Mouse (Mus musculus) heart, embryonic 10.5 days (tissue): ENCODE measurements around the gene Rere. TPM values are rescaled to one million over a fixed set of nuclear protein-coding genes. Genes with fewer than 3 reads are reported as not detected.
A peak's percentile ranks its signal among the peaks of the same experiment; 100 is the strongest.
"Not testable (repeated sequence)": the region's sequence is repeated elsewhere in the genome, so short reads cannot be mapped to it uniquely, and the experiment has no call there.

Experiments
- DNase-seq: peaks from one replicate; pipeline ENCODE4 v3.0.0-alpha.2; 2017; ENCODE audit warnings: low spot score
- H3K27ac ChIP-seq: fragments of 300-500 bp; sonication (generic); 2 replicates; pipeline ENCODE4 v1.5.1; 2016; ENCODE audit warnings: mild to moderate bottlenecking
- H3K27me3 ChIP-seq: fragments of 300-500 bp; sonication (generic); 2 replicates; pipeline ENCODE4 v1.6.1; 2016; ENCODE audit warnings: mild to moderate bottlenecking; ENCODE audit not compliant: poor library complexity, insufficient read depth, severe bottlenecking
- H3K36me3 ChIP-seq: fragments of 300-500 bp; sonication (generic); 2 replicates; pipeline ENCODE4 v1.6.1; 2016; ENCODE audit warnings: mild to moderate bottlenecking, moderate library complexity
- H3K4me1 ChIP-seq: fragments of 300-500 bp; sonication (generic); 2 replicates; pipeline ENCODE4 v1.6.1; 2016; ENCODE audit warnings: mild to moderate bottlenecking
- H3K4me3 ChIP-seq: fragments of 300-500 bp; sonication (generic); 2 replicates; pipeline ENCODE4 v1.5.1; 2016; ENCODE audit warnings: mild to moderate bottlenecking, moderate library complexity
- H3K9me3 ChIP-seq: fragments of 300-500 bp; sonication (generic); 2 replicates; pipeline ENCODE4 v1.6.1; 2016; ENCODE audit warnings: mild to moderate bottlenecking, moderate library complexity
- WGBS: fragments of 180-500 bp; shearing (Covaris S2); methylation state at CpG from one replicate; pipeline ENCODE4 v1.1.7; 2016; 5-methylcytosine and 5-hydroxymethylcytosine counted together
- polyA plus RNA-seq: library from polyadenylated mRNA; unstranded; fragments of >200 nt; fragmentation: Nextera tagmentation; extraction: Ambion mirVana; gene quantifications from 2 replicates; pipeline ENCODE4 v1.2.1, GENCODE M21; 2016

The Rere gene
- polyA plus RNA-seq, 1 experiment from 2014 or later, result 31.6 TPM

DNA sequence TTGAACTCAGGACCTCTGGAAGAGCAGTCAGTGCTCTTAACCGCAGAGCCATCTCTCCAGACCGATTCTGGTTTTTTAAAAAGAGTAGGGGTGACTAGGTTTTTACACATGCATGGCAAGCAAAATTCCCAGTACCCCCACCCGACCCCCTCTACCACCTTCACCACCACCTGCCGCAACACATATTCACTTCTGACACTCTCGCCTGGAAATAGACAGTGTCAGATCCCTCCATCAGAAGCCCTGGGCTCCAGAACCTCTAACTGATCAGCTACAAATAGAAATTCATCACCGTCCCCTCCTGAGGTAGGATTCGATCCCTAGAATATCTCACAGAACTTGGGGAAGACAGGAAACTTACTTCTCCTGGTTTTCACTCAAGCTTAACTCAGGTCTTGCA is 21.9 kb upstream of the Rere start:
- WGBS, result 87% methylated on average over 7 of the region's 7 CpGs
- H3K4me1 ChIP-seq, result peaks cover 20% of the 10 kb centered on the region
- no peak for DNase-seq
- no peak overlapping the region for H3K4me3 ChIP-seq
- no peaks in the 10 kb centered on the region for H3K27me3 ChIP-seq
- peaks cover 42% of the 10 kb centered on the region for H3K36me3 ChIP-seq
- no peak overlapping the region for H3K27ac ChIP-seq
- H3K9me3 ChIP-seq, result no peaks in the 10 kb centered on the region

DNA sequence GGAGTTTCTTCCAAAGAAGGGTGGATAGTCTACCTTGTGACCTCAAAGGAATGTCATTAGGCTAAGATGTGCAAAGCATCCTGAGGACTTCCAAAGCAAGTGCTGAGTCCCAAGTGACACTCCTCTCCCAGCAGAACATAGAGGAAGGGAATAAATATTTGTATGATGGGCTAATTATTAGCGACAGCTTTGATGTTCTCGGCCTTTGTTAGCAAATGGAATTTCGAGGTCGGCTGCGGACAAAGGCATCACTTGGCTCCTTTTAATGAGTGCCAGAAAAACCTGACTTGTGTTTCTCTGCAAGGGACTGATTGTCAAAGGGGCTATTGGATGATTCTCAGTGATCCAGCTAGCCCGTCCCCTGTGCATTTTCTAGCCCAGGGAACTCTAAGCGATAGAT is 21.3 kb upstream of the Rere start:
- H3K4me1 ChIP-seq, result peaks cover 23% of the 10 kb centered on the region
- WGBS, result 79% methylated on average over 7 of the region's 7 CpGs

DNA sequence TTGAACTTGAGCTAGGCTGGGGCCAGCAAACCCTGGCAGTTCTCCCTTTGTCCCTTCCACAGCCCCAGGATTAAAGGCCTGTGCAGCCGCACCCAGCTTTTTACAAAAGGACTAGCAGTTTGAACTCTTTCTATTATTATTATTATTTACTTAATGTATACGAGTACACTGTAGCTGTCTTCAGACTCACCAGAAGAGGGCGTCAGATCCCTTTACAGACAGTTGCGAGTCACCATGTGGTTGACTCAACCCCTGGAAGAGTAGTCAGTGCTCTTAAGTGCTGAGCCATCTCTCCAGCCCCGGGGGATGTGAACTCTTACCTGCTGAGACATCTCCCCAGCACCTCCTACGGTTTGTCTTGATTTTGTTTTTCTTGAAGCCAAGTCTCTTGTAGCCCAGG is 20.7 kb upstream of the Rere start:
- Histone ChIP-seq H3K4me3 (no peak overlapping the region), H3K27ac (no peak overlapping the region), H3K27me3 (no peaks in the 10 kb centered on the region), H3K9me3 (no peaks in the 10 kb centered on the region), H3K36me3 (peaks cover 39% of the 10 kb centered on the region), H3K4me1 (peaks cover 23% of the 10 kb centered on the region)
- WGBS, result 39% methylated on average over 6 of the region's 6 CpGs
- no peak for DNase-seq

More for the DNA sequence above, 21.3 kb upstream of the Rere start:
- H3K9me3 ChIP-seq, result no peaks in the 10 kb centered on the region
- H3K36me3 ChIP-seq, result peaks cover 38% of the 10 kb centered on the region
- H3K27ac ChIP-seq, result no peak overlapping the region
- H3K4me3 ChIP-seq, result no peak overlapping the region
- DNase-seq, result no peak
- H3K27me3 ChIP-seq, result no peaks in the 10 kb centered on the region

- Histone ChIP-seq H3K36me3 (peaks cover 39% of the 10 kb centered on the region), H3K27ac (no peak overlapping the region), H3K4me3 (no peak overlapping the region), H3K4me1 (peaks cover 18% of the 10 kb centered on the region), H3K9me3 (no peaks in the 10 kb centered on the region), H3K27me3 (no peaks in the 10 kb centered on the region)
- no peak for DNase-seq
- 89% methylated on average over 8 of the region's 8 CpGs for WGBS
Observed at GRCm38 (mm10) chr4:150262301-150262700, 19.1 kb upstream of the Rere start.

- H3K36me3 ChIP-seq, result peaks cover 28% of the 10 kb centered on the region
- no peak overlapping the region for H3K27ac ChIP-seq
- H3K4me3 ChIP-seq, result no peak overlapping the region
- no peaks in the 10 kb centered on the region for H3K9me3 ChIP-seq
- no peak for DNase-seq
- H3K4me1 ChIP-seq, result peaks cover 16% of the 10 kb centered on the region
- H3K27me3 ChIP-seq, result no peaks in the 10 kb centered on the region
- WGBS, result 46% methylated on average over 7 of the region's 7 CpGs
Observed at GRCm38 (mm10) chr4:150264903-150265302, 16.5 kb upstream of the Rere start.

DNA sequence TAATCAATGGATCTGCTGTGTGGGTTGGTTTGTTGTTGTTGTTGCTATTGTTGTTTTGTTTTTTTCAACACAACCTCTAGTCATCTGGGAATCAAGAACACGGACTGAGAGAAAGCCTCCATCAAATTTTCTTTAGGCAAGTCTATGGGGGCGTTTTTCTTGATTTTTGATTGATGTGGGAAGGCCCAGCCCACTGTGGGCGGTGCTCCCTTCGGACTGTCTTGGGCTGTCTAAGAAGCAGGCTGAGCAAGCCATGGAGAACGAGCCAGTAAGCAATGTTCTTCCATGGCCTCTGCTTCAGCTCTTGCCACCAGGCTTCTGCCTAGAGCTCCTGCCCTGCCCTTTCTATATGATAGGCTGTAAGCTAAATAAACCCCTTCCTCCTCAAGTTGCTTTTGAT is 16.0 kb upstream of the Rere start:
- Histone ChIP-seq H3K27ac (no peak overlapping the region), H3K4me1 (peaks cover 21% of the 10 kb centered on the region), H3K4me3 (no peak overlapping the region), H3K36me3 (peaks cover 28% of the 10 kb centered on the region), H3K9me3 (no peaks in the 10 kb centered on the region), H3K27me3 (no peaks in the 10 kb centered on the region)
- 65% methylated on average over 5 of the region's 5 CpGs for WGBS
- DNase-seq, result no peak

DNA sequence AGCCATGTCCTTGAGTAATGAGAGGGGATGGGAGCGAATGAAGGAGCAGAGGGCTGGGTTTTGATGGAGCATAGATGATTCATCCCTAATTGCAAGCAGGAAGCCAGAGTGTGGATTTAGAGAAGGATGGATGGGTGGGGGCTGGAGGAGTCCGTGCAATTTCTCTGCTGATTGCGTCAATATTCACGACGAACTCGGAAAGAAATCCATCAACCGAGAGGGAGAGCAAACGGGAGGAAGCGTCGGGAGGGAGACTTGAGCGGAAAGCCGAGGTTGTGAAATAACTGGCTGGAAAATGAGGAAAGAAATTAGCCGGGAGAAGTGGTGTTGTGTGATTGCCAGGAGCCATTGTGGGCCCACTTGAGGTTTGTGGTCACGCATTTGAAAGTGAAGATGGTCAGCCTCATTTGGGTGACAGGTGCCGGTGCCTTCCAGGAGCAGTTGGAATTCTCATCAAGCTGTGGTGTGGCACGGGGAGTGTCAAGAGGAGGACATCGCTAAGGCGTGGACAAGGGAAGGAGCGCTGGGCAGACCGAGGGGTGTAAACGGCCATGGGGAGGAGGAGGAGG is 14.7 kb upstream of the Rere start:
- H3K36me3 ChIP-seq, result peaks cover 28% of the 10 kb centered on the region
- WGBS, result 80% methylated on average over 21 of the region's 21 CpGs

DNA sequence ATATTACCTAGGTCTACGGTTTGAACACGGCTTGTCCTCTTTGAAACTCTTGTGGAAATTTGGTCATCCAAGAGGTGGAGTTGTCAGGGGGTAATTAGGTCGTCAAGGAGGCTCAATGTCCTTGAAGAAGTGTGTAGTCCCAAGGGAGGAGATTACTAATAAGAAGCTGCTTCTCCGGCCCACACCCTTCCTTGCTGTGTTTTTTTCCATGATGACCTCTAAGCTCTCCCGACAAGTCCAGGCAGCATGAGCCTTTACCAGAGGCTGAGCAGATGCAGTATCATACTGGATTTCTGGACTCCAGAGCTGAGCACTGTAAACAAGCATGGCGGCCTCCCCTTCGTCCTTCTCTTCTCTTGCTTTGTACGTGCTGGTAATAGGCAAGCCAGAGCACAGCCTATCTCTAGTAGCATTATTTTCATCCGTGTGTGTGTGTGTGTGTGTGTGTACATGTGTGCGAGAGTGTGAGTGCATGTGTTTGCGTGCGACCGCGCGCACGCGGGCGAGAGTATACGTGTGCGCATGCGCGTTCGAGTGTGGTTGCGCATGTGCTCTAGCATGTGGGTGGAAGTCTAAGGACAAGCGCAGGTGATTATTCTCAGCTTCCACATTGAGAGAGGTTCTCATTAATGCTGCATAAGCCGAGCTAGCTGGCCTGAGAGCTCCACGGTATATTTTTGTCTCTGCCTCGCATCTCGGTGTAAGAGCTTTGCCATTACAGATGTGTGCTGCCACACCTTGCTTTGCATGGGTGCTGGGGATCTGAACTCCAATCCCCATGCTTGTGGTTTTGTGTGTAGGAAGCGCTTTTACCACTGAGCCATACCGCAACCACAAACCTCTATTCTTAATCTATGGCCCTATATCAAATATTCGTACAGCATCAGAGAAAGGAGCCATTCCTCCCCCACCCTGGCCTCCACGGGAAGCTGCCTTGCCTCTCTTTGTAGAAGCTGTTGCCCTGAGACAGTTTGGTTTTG is 12.5 kb upstream of the Rere start:
- Histone ChIP-seq H3K27me3 (no peaks in the 10 kb centered on the region), H3K9me3 (no peaks in the 10 kb centered on the region), H3K4me1 (peaks cover 43% of the 10 kb centered on the region), H3K27ac (peak overlapping the region; percentile 82), H3K4me3 (no peak overlapping the region), H3K36me3 (peaks cover 15% of the 10 kb centered on the region)
- 83% methylated on average over 33 of the region's 33 CpGs for WGBS
- DNase-seq, result no peak

More for the DNA sequence above, 14.7 kb upstream of the Rere start:
- Histone ChIP-seq H3K4me1 (peaks cover 26% of the 10 kb centered on the region), H3K27ac (no peak overlapping the region), H3K9me3 (no peaks in the 10 kb centered on the region), H3K27me3 (no peaks in the 10 kb centered on the region), H3K4me3 (no peak overlapping the region)
- DNase-seq, result no peak

GRCm38 (mm10) chr4:150269679-150270078 is 11.8 kb upstream of the Rere start:
- no peaks in the 10 kb centered on the region for H3K27me3 ChIP-seq
- 25% methylated on average over 7 of the region's 7 CpGs for WGBS
- peaks cover 9% of the 10 kb centered on the region for H3K36me3 ChIP-seq
- H3K4me1 ChIP-seq, result peaks cover 43% of the 10 kb centered on the region
- no peak overlapping the region for H3K4me3 ChIP-seq
- peak overlapping the region; percentile 82 for H3K27ac ChIP-seq
- DNase-seq, result no peak
- no peaks in the 10 kb centered on the region for H3K9me3 ChIP-seq

- not testable (repeated sequence) for H3K36me3 ChIP-seq, DNase-seq, H3K4me3 ChIP-seq, H3K27ac ChIP-seq, H3K27me3 ChIP-seq, H3K9me3 ChIP-seq
- peaks cover 40% of the 10 kb centered on the region for H3K4me1 ChIP-seq
- WGBS, result 77% methylated on average over 4 of the region's 4 CpGs
Observed at GRCm38 (mm10) chr4:150270718-150271117, 10.7 kb upstream of the Rere start.

DNA sequence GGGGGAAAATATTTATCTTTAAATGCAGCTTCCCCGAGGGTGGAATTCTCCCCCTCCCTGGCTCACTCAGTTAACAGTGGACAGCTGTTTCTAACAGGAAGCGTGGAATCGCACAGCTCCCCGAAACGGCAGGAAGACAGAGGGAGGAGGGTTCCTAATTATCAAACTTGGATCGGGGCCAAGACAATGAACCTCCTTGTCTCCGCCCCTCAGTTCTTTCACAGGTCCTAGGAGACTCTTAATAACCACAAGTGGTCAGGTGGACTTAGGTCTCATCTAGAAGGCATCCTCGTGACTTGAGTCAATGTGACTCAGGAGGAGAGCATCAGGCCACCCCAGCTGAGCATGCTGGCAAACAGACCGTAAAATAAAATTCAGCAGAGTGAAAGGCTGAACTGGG is 8.7 kb upstream of the Rere start:
- 29% methylated on average over 9 of the region's 9 CpGs for WGBS
- DNase-seq, result no peak
- Histone ChIP-seq H3K27me3 (no peaks in the 10 kb centered on the region), H3K36me3 (no peaks in the 10 kb centered on the region), H3K27ac (peak overlapping the region; percentile 50), H3K4me1 (peaks cover 40% of the 10 kb centered on the region), H3K4me3 (no peak overlapping the region), H3K9me3 (no peaks in the 10 kb centered on the region)

DNA sequence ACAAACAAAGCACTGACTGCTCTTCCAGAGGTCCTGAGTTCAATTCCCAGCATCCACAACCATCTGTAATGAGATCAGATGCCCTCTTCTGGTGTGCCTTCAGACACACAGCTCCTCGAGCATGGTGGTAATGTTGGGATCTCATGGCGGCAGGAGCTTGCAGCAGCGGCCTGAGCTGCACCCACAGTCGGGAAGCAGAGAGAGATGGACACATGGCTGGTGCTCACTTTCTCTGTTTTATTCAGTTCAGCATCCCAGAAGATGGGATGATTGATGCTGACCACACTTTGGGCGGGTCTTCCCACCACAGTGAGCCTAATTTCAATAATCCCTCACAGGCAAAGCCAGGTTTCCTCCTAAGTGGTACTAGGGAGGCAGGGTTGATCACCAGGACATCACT is 5.9 kb upstream of the Rere start:
- Histone ChIP-seq H3K9me3 (no peaks in the 10 kb centered on the region), H3K27me3 (no peaks in the 10 kb centered on the region), H3K4me1 (peaks cover 26% of the 10 kb centered on the region), H3K4me3 (no peak overlapping the region), H3K36me3 (no peaks in the 10 kb centered on the region), H3K27ac (no peak overlapping the region)
- DNase-seq, result no peak
- WGBS, result 79% methylated on average over 5 of the region's 5 CpGs

- not testable (repeated sequence) for H3K27me3 ChIP-seq, H3K27ac ChIP-seq, H3K36me3 ChIP-seq, DNase-seq, H3K9me3 ChIP-seq, H3K4me3 ChIP-seq
- peaks cover 21% of the 10 kb centered on the region for H3K4me1 ChIP-seq
- 83% methylated on average over 7 of the region's 7 CpGs for WGBS
Observed at GRCm38 (mm10) chr4:150279336-150279735, 2.1 kb upstream of the Rere start.
